Mouse (Mus musculus) neural tube, embryonic 14.5 days (tissue): ENCODE results near the gene Sfi1. TPM values are rescaled to one million over a fixed set of nuclear protein-coding genes. Genes with fewer than 3 reads are reported as not detected.
"Not testable (repeated sequence)": the region's sequence is repeated elsewhere in the genome, so short reads cannot be mapped to it uniquely, and the experiment has no call there.

Experiments
- ATAC-seq: fragments of 200-750 bp; cut with Nextera tagmentation; 2 replicates; pipeline ENCODE4 v1.8.0; 2017; ENCODE audit warnings: low read depth, mild to moderate bottlenecking, moderate TSS enrichment, moderate library complexity
- H3K27ac ChIP-seq: fragments of 300-500 bp; sonication (generic); 2 replicates; pipeline ENCODE4 v1.5.1; 2014; ENCODE audit warnings: low read depth, mild to moderate bottlenecking, control low read depth, low read length, moderate library complexity, mixed read lengths
- H3K27me3 ChIP-seq: fragments of 300-500 bp; sonication (generic); 2 replicates; pipeline ENCODE4 v1.6.1; 2014; ENCODE audit warnings: low read length; ENCODE audit not compliant: control insufficient read depth, insufficient read depth
- H3K36me3 ChIP-seq: fragments of 300-500 bp; sonication (generic); 2 replicates; pipeline ENCODE4 v1.6.1; 2014; ENCODE audit warnings: low read length, mixed read lengths; ENCODE audit not compliant: control insufficient read depth, insufficient read depth
- H3K4me1 ChIP-seq: fragments of 300-500 bp; sonication (generic); 2 replicates; pipeline ENCODE4 v1.6.1; 2014; ENCODE audit warnings: low read length; ENCODE audit not compliant: control insufficient read depth, insufficient read depth
- H3K4me2 ChIP-seq: fragments of 300-500 bp; sonication (generic); 2 replicates; pipeline ENCODE4 v1.6.1; 2014; ENCODE audit warnings: mild to moderate bottlenecking, low read depth, low read length, control low read depth
- H3K4me3 ChIP-seq: fragments of 300-500 bp; sonication (generic); 2 replicates; pipeline ENCODE4 v1.5.1; 2014; ENCODE audit warnings: low read depth, low read length, control low read depth, mixed read lengths
- H3K9ac ChIP-seq: fragments of 300-500 bp; sonication (generic); replicated peaks from 2 replicates; pipeline ENCODE4 v1.6.1; 2014; ENCODE audit warnings: low read depth, mild to moderate bottlenecking, control low read depth, low read length, mixed read lengths
- H3K9me3 ChIP-seq: fragments of 300-500 bp; sonication (generic); 2 replicates; pipeline ENCODE4 v1.6.1; 2016; ENCODE audit warnings: low read length; ENCODE audit not compliant: control insufficient read depth
- WGBS: fragments of 180-500 bp; shearing (Covaris S2); extraction: QIAGEN DNeasy Blood & Tissue Kit; methylation state at CpG from one replicate; pipeline ENCODE4 v1.1.7; 2014; 5-methylcytosine and 5-hydroxymethylcytosine counted together
- polyA plus RNA-seq: library from polyadenylated mRNA; unstranded; fragments of >200 nt; fragmentation: Nextera tagmentation; extraction: Ambion mirVana; gene quantifications from 2 replicates; pipeline ENCODE4 v1.2.1, GENCODE M21; 2014

The Sfi1 gene
- polyA plus RNA-seq, 1 experiment from 2014 or later, result 12.8 TPM

- Histone ChIP-seq H3K4me2 (no peak overlapping the region), H3K36me3 (peaks cover 8% of the 10 kb centered on the region), H3K9ac (no peak overlapping the region), H3K27ac (no peak overlapping the region), H3K4me3 (no peak overlapping the region), H3K4me1 (no peaks in the 10 kb centered on the region), H3K9me3 (no peaks in the 10 kb centered on the region), H3K27me3 (no peaks in the 10 kb centered on the region)
- 90% methylated on average over 2 of the region's 2 CpGs for WGBS
- no peak for ATAC-seq
Measured at GRCm38 (mm10) chr11:3203771-3204170, 10.5 kb upstream of the Sfi1 start.

- peak overlapping the region; percentile 25 for H3K4me2 ChIP-seq
- peak; percentile 7; the same call in 1 of the 2 replicates for ATAC-seq
- peaks cover 8% of the 10 kb centered on the region for H3K36me3 ChIP-seq
- H3K4me3 ChIP-seq, result peak overlapping the region; percentile 30
- H3K9ac ChIP-seq, result peak overlapping the region; percentile 16
- peak overlapping the region; percentile 1; the same call in 1 of the 2 replicates for H3K27ac ChIP-seq
- WGBS, result under 1% methylated on average over 29 of the region's 57 CpGs
- no peaks in the 10 kb centered on the region for H3K4me1 ChIP-seq
- no peaks in the 10 kb centered on the region for H3K9me3 ChIP-seq
- H3K27me3 ChIP-seq, result no peaks in the 10 kb centered on the region
Measured at GRCm38 (mm10) chr11:3202781-3203441, 9.6 kb upstream of the Sfi1 start.

DNA sequence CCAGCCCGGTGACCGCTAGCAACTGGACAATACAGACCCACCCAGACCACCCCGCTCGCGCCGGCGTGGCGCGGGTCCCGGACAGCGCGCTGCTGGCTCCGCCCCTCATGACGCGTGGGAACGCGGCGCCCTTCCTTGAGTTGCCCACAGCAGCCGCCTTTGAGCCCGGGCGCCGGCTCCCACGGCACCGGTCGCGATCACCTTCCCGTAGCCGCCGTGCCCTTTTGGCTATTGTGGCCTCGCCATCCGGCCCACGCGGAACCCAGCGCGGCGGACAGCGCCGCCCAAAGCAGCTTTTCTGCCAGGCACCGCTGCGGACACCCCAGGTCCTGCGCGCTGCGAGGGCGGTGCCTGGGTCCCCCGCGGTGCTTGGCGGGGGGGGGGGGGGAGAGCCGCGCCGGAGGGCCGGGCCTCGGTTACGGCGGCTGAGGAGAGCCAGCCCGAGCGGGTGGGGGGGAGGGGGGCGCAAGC is 9.0 kb upstream of the Sfi1 start, which contains the start of gene Eif4enif1:
Gene Eif4enif1, plus strand, starts transcription at position 162 of the 471 bp plus-strand sequence.
- Histone ChIP-seq H3K4me2 (peak within 1 kb of the TSS; percentile 25), H3K4me3 (peak within 1 kb of the TSS; percentile 30), H3K36me3 (peaks cover 5% of the 10 kb centered on the region), H3K9ac (peak within 1 kb of the TSS; percentile 16), H3K27ac (peak within 1 kb of the TSS; percentile 18; the same call in 1 of the 2 replicates), H3K9me3 (no peaks in the 10 kb centered on the region), H3K27me3 (no peaks in the 10 kb centered on the region), H3K4me1 (no peaks in the 10 kb centered on the region)
- ATAC-seq, result peak; percentile 86
- 0% methylated on average over 50 of the region's 57 CpGs for WGBS

- WGBS, result 10% methylated on average over 16 of the region's 16 CpGs
Measured at GRCm38 (mm10) chr11:3201326-3202230, 8.3 kb upstream of the Sfi1 start.

GRCm38 (mm10) chr11:3200636-3201035 is 7.4 kb upstream of the Sfi1 start:
- H3K4me3 ChIP-seq, ATAC-seq, H3K36me3 ChIP-seq, H3K4me1 ChIP-seq, H3K9me3 ChIP-seq, H3K27me3 ChIP-seq, H3K27ac ChIP-seq, H3K9ac ChIP-seq, H3K4me2 ChIP-seq: not testable (repeated sequence)
- WGBS, result 93% methylated on average over 6 of the region's 7 CpGs

More at GRCm38 (mm10) chr11:3201326-3202230, 8.3 kb upstream of the Sfi1 start:
- Histone ChIP-seq H3K9me3 (no peaks in the 10 kb centered on the region), H3K27me3 (no peaks in the 10 kb centered on the region), H3K36me3 (no peaks in the 10 kb centered on the region), H3K27ac (no peak overlapping the region), H3K4me1 (no peaks in the 10 kb centered on the region), H3K9ac (no peak overlapping the region), H3K4me2 (peak overlapping the region; percentile 2; the same call in 1 of the 2 replicates), H3K4me3 (peak overlapping the region; percentile 30)
- ATAC-seq, result no peak

DNA sequence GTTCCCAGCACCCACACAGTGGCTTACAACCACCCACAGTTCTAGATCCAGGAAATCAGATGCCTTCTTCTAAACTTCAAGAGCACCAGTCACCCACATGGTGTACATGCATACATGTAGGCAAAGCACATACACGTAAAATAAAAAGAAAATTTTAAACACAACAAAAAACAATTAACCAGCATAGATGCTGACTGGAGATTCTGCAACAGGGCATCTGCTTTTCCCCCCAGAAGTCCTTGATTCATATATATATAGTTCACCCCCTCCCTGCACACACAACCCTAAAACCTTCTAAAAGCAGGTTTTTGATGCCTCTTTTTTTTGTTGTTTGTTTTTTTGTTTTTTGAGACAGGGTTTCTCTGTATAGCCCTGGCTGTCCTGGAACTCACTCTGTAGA is 10.6 kb downstream of the Sfi1 start:
- not testable (repeated sequence) for ATAC-seq, H3K4me1 ChIP-seq, H3K9me3 ChIP-seq, H3K4me3 ChIP-seq, H3K4me2 ChIP-seq, H3K36me3 ChIP-seq, H3K27me3 ChIP-seq, H3K9ac ChIP-seq, H3K27ac ChIP-seq
- WGBS, result 87% methylated on average over 1 of the region's 1 CpGs

GRCm38 (mm10) chr11:3181971-3182370 is 11.3 kb downstream of the Sfi1 start:
- H3K27me3 ChIP-seq, H3K9ac ChIP-seq, H3K36me3 ChIP-seq, H3K27ac ChIP-seq, H3K9me3 ChIP-seq, H3K4me2 ChIP-seq, H3K4me3 ChIP-seq, H3K4me1 ChIP-seq, ATAC-seq: not testable (repeated sequence)
- 36% methylated on average over 1 of the region's 1 CpGs for WGBS

- H3K9me3 ChIP-seq, H3K9ac ChIP-seq, H3K4me2 ChIP-seq, ATAC-seq, H3K27me3 ChIP-seq, H3K27ac ChIP-seq, H3K4me3 ChIP-seq, H3K4me1 ChIP-seq, H3K36me3 ChIP-seq: not testable (repeated sequence)
- 66% methylated on average over 4 of the region's 4 CpGs for WGBS
Measured at GRCm38 (mm10) chr11:3181250-3181649, 12.0 kb downstream of the Sfi1 start.
